Mouse (Mus musculus) lung, embryonic 14.5 days (tissue): ENCODE measurements at regions not wholly inside any gene's neighbourhood (a gene's known extent, or its start where the extent isn't known, plus 50 kb on each side); places are given as distances from the start of the nearest gene placed in this dataset.
"Not testable (repeated sequence)": the region's sequence is repeated elsewhere in the genome, so short reads cannot be mapped to it uniquely, and the experiment has no call there.

Experiments used
- ATAC-seq: fragments of 200-750 bp; cut with Nextera tagmentation; 2 replicates; pipeline ENCODE4 v1.8.0; 2017; ENCODE audit warnings: mild to moderate bottlenecking, moderate TSS enrichment, moderate library complexity; ENCODE audit not compliant: insufficient read depth
- DNase-seq: peaks from one replicate; pipeline ENCODE4 v3.0.0-alpha.2; 2015
- H3K27ac ChIP-seq: fragments of 300-500 bp; sonication (generic); 2 replicates; pipeline ENCODE4 v1.5.1; 2014; ENCODE audit warnings: low read depth, mild to moderate bottlenecking, moderate library complexity
- H3K27me3 ChIP-seq: fragments of 300-500 bp; sonication (generic); 2 replicates; pipeline ENCODE4 v1.6.1; 2014; ENCODE audit warnings: low read length, control low read depth; ENCODE audit not compliant: insufficient read depth
- H3K36me3 ChIP-seq: fragments of 300-500 bp; sonication (generic); 2 replicates; pipeline ENCODE4 v1.6.1; 2014; ENCODE audit warnings: control low read depth; ENCODE audit not compliant: insufficient read depth
- H3K4me1 ChIP-seq: fragments of 300-500 bp; sonication (generic); 2 replicates; pipeline ENCODE4 v1.6.1; 2014; ENCODE audit warnings: antibody characterized with exemption, control low read depth; ENCODE audit not compliant: insufficient read depth
- H3K4me2 ChIP-seq: fragments of 300-500 bp; sonication (generic); 2 replicates; pipeline ENCODE4 v1.6.1; 2014; ENCODE audit warnings: mild to moderate bottlenecking
- H3K4me3 ChIP-seq: fragments of 300-500 bp; sonication (generic); 2 replicates; pipeline ENCODE4 v1.5.1; 2014; ENCODE audit warnings: low read depth, low read length
- H3K9ac ChIP-seq: fragments of 300-500 bp; sonication (generic); 2 replicates; pipeline ENCODE4 v1.6.1; 2014
- H3K9me3 ChIP-seq: fragments of 300-500 bp; sonication (generic); 2 replicates; pipeline ENCODE4 v1.6.1; 2016; ENCODE audit warnings: low read depth, low read length, control low read depth
- CTCF ChIP-seq: IDR thresholded peaks from 2 replicates; pipeline ENCODE4 v1.5.1; 2016; ENCODE audit warnings: antibody characterized with exemption, low read depth
- WGBS: fragments of 180-500 bp; shearing (Covaris S2); extraction: QIAGEN DNeasy Blood & Tissue Kit; methylation state at CpG from one replicate; pipeline ENCODE4 v1.1.7; 2014; 5-methylcytosine and 5-hydroxymethylcytosine counted together

DNA sequence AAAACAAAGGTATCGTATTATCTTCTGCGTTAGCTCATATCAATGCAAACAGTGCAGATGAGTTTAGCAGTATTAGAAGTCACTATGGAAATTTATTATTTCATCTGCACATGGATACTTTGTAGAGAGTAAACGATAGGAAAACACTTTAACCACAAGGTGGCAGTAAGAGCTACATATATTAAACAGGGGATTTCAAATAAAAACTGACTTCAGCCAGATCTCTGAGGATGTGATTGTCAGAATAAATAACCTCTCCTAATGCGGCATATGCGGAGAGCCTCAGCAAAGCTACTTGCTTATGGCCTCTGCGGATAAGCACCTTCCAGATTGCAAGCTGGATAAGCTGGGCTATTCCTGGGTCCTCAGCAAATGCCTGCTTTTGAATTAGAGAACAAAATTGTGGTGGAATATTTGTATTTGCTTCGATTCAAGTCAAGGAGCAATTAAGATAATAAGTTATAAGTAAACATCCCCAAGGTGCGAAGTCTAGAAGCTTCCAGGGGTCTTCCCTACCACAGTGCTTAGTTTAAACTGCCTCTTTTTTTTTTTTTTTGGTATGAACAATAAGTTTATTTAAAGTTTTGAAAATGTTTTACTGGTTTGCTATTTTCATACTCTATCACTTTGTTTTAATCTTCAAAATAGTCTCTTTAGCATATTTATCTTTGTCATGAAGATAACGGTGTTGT is 96.8 kb upstream of the Steap1 start:
- Histone ChIP-seq H3K4me3 (no peak overlapping the region), H3K27ac (no peak overlapping the region), H3K9me3 (no peaks in the 10 kb centered on the region), H3K36me3 (no peaks in the 10 kb centered on the region), H3K9ac (no peak overlapping the region), H3K27me3 (no peaks in the 10 kb centered on the region), H3K4me1 (no peaks in the 10 kb centered on the region), H3K4me2 (no peak overlapping the region)
- peak; percentile 50 for TF ChIP-seq CTCF
- peak; percentile 86 for DNase-seq
- WGBS: 37% methylated on average over 9 of the region's 9 CpGs
- peak; percentile 60 for ATAC-seq

DNA sequence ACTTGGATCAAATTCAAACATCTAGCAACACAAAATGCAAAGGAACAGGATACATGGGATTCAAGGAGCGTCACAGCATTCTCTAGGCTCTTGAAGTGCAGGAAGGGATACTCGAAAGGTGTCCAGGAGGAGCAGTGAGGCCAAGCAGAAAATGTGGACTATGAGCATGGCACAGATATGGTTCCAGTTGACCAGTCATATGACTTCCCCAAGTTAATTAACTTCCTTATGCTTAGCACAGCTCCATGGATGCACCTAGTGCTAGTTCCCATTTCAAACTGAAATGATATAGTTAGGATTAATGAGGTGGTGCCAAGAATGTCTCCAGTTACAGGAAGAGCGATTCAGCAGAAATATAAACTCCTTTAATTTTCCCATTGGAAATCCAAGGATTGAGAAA is 95.2 kb upstream of the Steap1 start:
- no peak overlapping the region for H3K4me2 ChIP-seq
- ATAC-seq: no peak
- no peak overlapping the region for H3K4me3 ChIP-seq
- no peak overlapping the region for H3K9ac ChIP-seq
- no peaks in the 10 kb centered on the region for H3K27me3 ChIP-seq
- no peak for TF ChIP-seq CTCF
- H3K27ac ChIP-seq: no peak overlapping the region
- peak; percentile 12 for DNase-seq
- H3K4me1 ChIP-seq: no peaks in the 10 kb centered on the region
- H3K9me3 ChIP-seq: no peaks in the 10 kb centered on the region
- H3K36me3 ChIP-seq: no peaks in the 10 kb centered on the region
- 60% methylated on average over 3 of the region's 3 CpGs for WGBS

DNA sequence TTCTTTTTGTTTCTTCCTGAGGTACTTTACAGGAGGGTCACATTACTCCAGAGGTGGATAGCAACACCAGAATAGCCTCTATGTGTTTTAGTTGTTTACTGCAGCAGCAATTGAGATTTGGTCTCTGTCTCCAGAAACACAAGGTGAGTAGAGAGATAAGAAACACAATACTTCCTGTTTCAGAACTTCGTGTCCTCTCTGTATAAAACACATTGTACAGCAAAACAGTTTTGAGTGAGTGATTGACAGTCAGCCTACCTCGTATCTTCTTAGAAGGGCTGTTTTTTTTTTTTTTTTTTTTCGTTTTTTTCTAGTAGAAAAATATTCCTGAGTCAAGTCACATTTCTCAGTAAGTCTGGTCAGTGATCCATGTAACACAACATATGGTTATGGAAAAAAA is 89.6 kb upstream of the Steap1 start:
- ATAC-seq (no peak), DNase-seq (no peak)
- TF ChIP-seq CTCF: no peak

DNA sequence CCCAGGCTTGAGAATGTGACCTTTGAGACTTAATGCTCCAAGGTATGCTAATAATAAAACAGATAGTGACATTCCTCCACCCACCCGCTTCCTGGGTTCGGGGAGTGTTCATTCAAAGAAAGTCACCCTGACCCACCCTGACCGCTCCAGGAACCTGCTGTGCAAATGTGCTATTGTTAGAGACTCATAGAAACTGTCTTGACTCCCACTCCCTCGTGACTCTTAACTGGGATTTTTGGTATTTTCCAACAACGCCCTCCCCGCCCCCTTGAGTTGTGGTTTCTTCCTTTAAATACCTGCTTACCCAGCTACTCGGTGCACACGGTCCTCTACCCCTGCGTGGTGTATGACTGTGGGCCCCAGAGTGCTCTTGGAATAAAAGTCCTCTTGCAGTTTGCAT is 73.5 kb upstream of the Steap1 start:
- H3K4me3 ChIP-seq, H3K27me3 ChIP-seq, ATAC-seq, H3K9ac ChIP-seq, H3K9me3 ChIP-seq, H3K36me3 ChIP-seq, H3K4me2 ChIP-seq, H3K4me1 ChIP-seq, H3K27ac ChIP-seq, DNase-seq: not testable (repeated sequence)
- 86% methylated on average over 9 of the region's 9 CpGs for WGBS

More for the DNA sequence above, 89.6 kb upstream of the Steap1 start:
- no peak overlapping the region for H3K9ac ChIP-seq
- WGBS: 36% methylated on average over 3 of the region's 3 CpGs
- no peaks in the 10 kb centered on the region for H3K9me3 ChIP-seq
- H3K4me2 ChIP-seq: no peak overlapping the region
- no peak overlapping the region for H3K27ac ChIP-seq
- no peaks in the 10 kb centered on the region for H3K36me3 ChIP-seq
- no peak overlapping the region for H3K4me3 ChIP-seq
- H3K4me1 ChIP-seq: no peaks in the 10 kb centered on the region
- no peaks in the 10 kb centered on the region for H3K27me3 ChIP-seq
